Mouse (Mus musculus) small intestine, adult 2 months (tissue): Measurements from ENCODE around the gene Saxo1. TPM values are rescaled to one million over a fixed set of nuclear protein-coding genes. Genes with fewer than 3 reads are reported as not detected.

Experiments used
- H3K27ac ChIP-seq: fragments of 200-500 bp; 2 replicates; pipeline ENCODE4 v1.5.1; 2012; ENCODE audit warnings: low read depth, low read length, control low read depth, inconsistent platforms; ENCODE audit not compliant: insufficient read depth
- H3K27me3 ChIP-seq: fragments of 200-500 bp; 2 replicates; pipeline ENCODE4 v1.6.1; 2012; ENCODE audit warnings: mild to moderate bottlenecking, moderate library complexity, low read length, inconsistent platforms; ENCODE audit not compliant: control insufficient read depth, insufficient read depth
- H3K36me3 ChIP-seq: fragments of 200-500 bp; 2 replicates; pipeline ENCODE4 v1.6.1; 2012; ENCODE audit warnings: mild to moderate bottlenecking, low read length, control low read depth, inconsistent platforms; ENCODE audit not compliant: control insufficient read depth, insufficient read depth
- H3K4me1 ChIP-seq: fragments of 200-500 bp; 2 replicates; pipeline ENCODE4 v1.6.1; 2012; ENCODE audit warnings: low read length, inconsistent platforms, mixed read lengths; ENCODE audit not compliant: control insufficient read depth, insufficient read depth, insufficient read length
- H3K4me3 ChIP-seq: fragments of 200-500 bp; 2 replicates; pipeline ENCODE4 v1.5.1; 2012; ENCODE audit warnings: low read depth, mild to moderate bottlenecking, control low read depth, inconsistent platforms, low read length, moderate library complexity
- CTCF ChIP-seq: fragments of 200-500 bp; IDR thresholded peaks from 2 replicates; pipeline ENCODE4 v1.5.1; 2012; ENCODE audit warnings: low read depth, mild to moderate bottlenecking, control low read depth, inconsistent platforms, low read length, moderate library complexity, mixed read lengths; ENCODE audit not compliant: insufficient replicate concordance, insufficient read length; ENCODE audit errors: extremely low read depth
- POLR2A ChIP-seq: fragments of 200-500 bp; IDR thresholded peaks from 2 replicates; pipeline ENCODE4 v1.6.1; 2012; ENCODE audit warnings: low read depth, mild to moderate bottlenecking, control low read depth, inconsistent platforms, low read length, moderate library complexity
- WGBS: fragments of 180-500 bp; shearing (Covaris S2); methylation state at CpG from one replicate; pipeline ENCODE4 v1.1.7; 2018; 5-methylcytosine and 5-hydroxymethylcytosine counted together
- polyA plus RNA-seq: library from polyadenylated mRNA; depleted of rRNA; stranded (reverse); fragments of >200 nt; gene quantifications from 2 replicates; pipeline ENCODE4 v1.2.3, GENCODE M21; 2012

Saxo1 gene
- polyA plus RNA-seq, 1 experiment = not detected

GRCm38 (mm10) chr4:86422586-86422985 lies 135.5 kb downstream of the Saxo1 start:
- H3K4me1 ChIP-seq = no peaks in the 10 kb centered on the region
- TF ChIP-seq POLR2A (no peak), CTCF (no peak)
- H3K4me3 ChIP-seq = no peak overlapping the region
- H3K27me3 ChIP-seq = no peaks in the 10 kb centered on the region
- H3K27ac ChIP-seq = no peak overlapping the region
- WGBS = 41% methylated on average over 6 of the region's 6 CpGs
- H3K36me3 ChIP-seq = no peaks in the 10 kb centered on the region

- H3K27me3 ChIP-seq = no peaks in the 10 kb centered on the region
- 64% methylated on average over 15 of the region's 15 CpGs for WGBS
- no peak overlapping the region for H3K4me3 ChIP-seq
- no peaks in the 10 kb centered on the region for H3K4me1 ChIP-seq
- TF ChIP-seq CTCF (no peak), POLR2A (no peak)
- H3K27ac ChIP-seq = no peak overlapping the region
- no peaks in the 10 kb centered on the region for H3K36me3 ChIP-seq
Measured at GRCm38 (mm10) chr4:86416401-86417025, 141.6 kb downstream of the Saxo1 start.

- Histone ChIP-seq H3K27ac (no peak overlapping the region), H3K27me3 (no peaks in the 10 kb centered on the region), H3K4me3 (no peak overlapping the region), H3K36me3 (no peaks in the 10 kb centered on the region), H3K4me1 (no peaks in the 10 kb centered on the region)
- no peak for TF ChIP-seq CTCF
- TF ChIP-seq POLR2A = no peak
- WGBS = 46% methylated on average over 3 of the region's 3 CpGs
Measured at GRCm38 (mm10) chr4:86413388-86413787, 144.7 kb downstream of the Saxo1 start.

GRCm38 (mm10) chr4:86410946-86411345 lies 147.2 kb downstream of the Saxo1 start:
- Histone ChIP-seq H3K4me1 (no peaks in the 10 kb centered on the region), H3K27me3 (no peaks in the 10 kb centered on the region), H3K36me3 (no peaks in the 10 kb centered on the region), H3K4me3 (no peak overlapping the region), H3K27ac (no peak overlapping the region)
- WGBS = 90% methylated on average over 3 of the region's 3 CpGs
- TF ChIP-seq CTCF (no peak), POLR2A (no peak)

GRCm38 (mm10) chr4:86408421-86408820 lies 149.7 kb downstream of the Saxo1 start:
- Histone ChIP-seq H3K27me3 (no peaks in the 10 kb centered on the region), H3K4me3 (no peak overlapping the region), H3K27ac (no peak overlapping the region), H3K4me1 (no peaks in the 10 kb centered on the region), H3K36me3 (no peaks in the 10 kb centered on the region)
- TF ChIP-seq CTCF (no peak), POLR2A (no peak)
- WGBS = 91% methylated on average over 9 of the region's 9 CpGs

- Histone ChIP-seq H3K36me3 (no peaks in the 10 kb centered on the region), H3K4me3 (no peak overlapping the region), H3K27me3 (no peaks in the 10 kb centered on the region), H3K27ac (no peak overlapping the region), H3K4me1 (no peaks in the 10 kb centered on the region)
- WGBS = 71% methylated on average over 3 of the region's 3 CpGs
- TF ChIP-seq CTCF (no peak), POLR2A (no peak)
Measured at GRCm38 (mm10) chr4:86407200-86407527, 151.0 kb downstream of the Saxo1 start.

GRCm38 (mm10) chr4:86406501-86407199 lies 151.5 kb downstream of the Saxo1 start:
- 47% methylated on average over 7 of the region's 7 CpGs for WGBS
- Histone ChIP-seq H3K36me3 (no peaks in the 10 kb centered on the region), H3K4me1 (no peaks in the 10 kb centered on the region), H3K4me3 (no peak overlapping the region), H3K27ac (no peak overlapping the region), H3K27me3 (no peaks in the 10 kb centered on the region)
- TF ChIP-seq CTCF (no peak), POLR2A (no peak)

GRCm38 (mm10) chr4:86401116-86401515 lies 157.0 kb downstream of the Saxo1 start:
- Histone ChIP-seq H3K4me1 (no peaks in the 10 kb centered on the region), H3K27ac (no peak overlapping the region), H3K27me3 (no peaks in the 10 kb centered on the region), H3K4me3 (no peak overlapping the region), H3K36me3 (no peaks in the 10 kb centered on the region)
- 60% methylated on average over 3 of the region's 3 CpGs for WGBS
- no peak for TF ChIP-seq POLR2A
